Mouse (Mus musculus) CH12.LX (cell line): Measurements from ENCODE around the gene Cmip. TPM values are rescaled to one million over a fixed set of nuclear protein-coding genes. Genes with fewer than 3 reads are reported as not detected.

Experiments
- DNase-seq: peaks from one replicate; pipeline ENCODE4 v3.0.0-alpha.2; 2013; ENCODE audit errors: extremely low read depth
- H3K27ac ChIP-seq: 2 replicates; pipeline ENCODE4 v1.5.1; 2012; ENCODE audit warnings: low read depth, mild to moderate bottlenecking, control low read depth, moderate library complexity; ENCODE audit not compliant: insufficient read depth
- H3K27me3 ChIP-seq: replicated peaks from 2 replicates; pipeline ENCODE3; 2012; ENCODE audit warnings: inconsistent platforms
- H3K36me3 ChIP-seq, 2 experiments: replicated peaks in 1 of 2; 2 replicates each; pipeline versions ENCODE3 to v1.6.1; 2012; ENCODE audit warnings: inconsistent platforms in 1 of 2, low read length in 1 of 2, mild to moderate bottlenecking in 1 of 2, mixed read lengths in 1 of 2, moderate library complexity in 1 of 2; ENCODE audit not compliant: control insufficient read depth in 1 of 2, insufficient read depth in 1 of 2
- H3K4me1 ChIP-seq, 2 experiments: 2 replicates each; pipeline ENCODE4 v1.6.1; 2012; ENCODE audit warnings: inconsistent platforms in 1 of 2, moderate library complexity in 1 of 2; ENCODE audit not compliant: insufficient read depth in 2 of 2, control insufficient read depth in 1 of 2
- H3K4me2 ChIP-seq: 2 replicates; pipeline ENCODE4 v1.6.1; 2012; ENCODE audit warnings: low read depth, mild to moderate bottlenecking, control low read depth; ENCODE audit not compliant: poor library complexity, insufficient read depth, severe bottlenecking
- H3K4me3 ChIP-seq, 3 experiments: fragments of 150-350 bp in 1 of 3; sonication (generic) in 1 of 3; replicated peaks in 1 of 3; 2 replicates each; pipeline versions ENCODE3 to v1.5.1; 2011 to 2012; ENCODE audit warnings: low read depth in 2 of 3, low read length in 2 of 3, mild to moderate bottlenecking in 2 of 3, moderate library complexity in 2 of 3, control low read depth in 1 of 3, improper control_type of control experiment in 1 of 3, inconsistent platforms in 1 of 3, mixed read lengths in 1 of 3; ENCODE audit not compliant: poor library complexity in 1 of 3
- H3K79me2 ChIP-seq: replicated peaks from 2 replicates; pipeline ENCODE4 v1.6.1; 2012; ENCODE audit warnings: mild to moderate bottlenecking, moderate library complexity; ENCODE audit not compliant: control insufficient read depth, poor library complexity, insufficient read depth, severe bottlenecking; ENCODE audit errors: extremely low read depth
- H3K9ac ChIP-seq: 2 replicates; pipeline ENCODE4 v1.6.1; 2012; ENCODE audit warnings: low read depth, mild to moderate bottlenecking, control low read depth, moderate library complexity; ENCODE audit not compliant: insufficient read depth
- H3K9me3 ChIP-seq: replicated peaks from 2 replicates; pipeline ENCODE3; 2012; ENCODE audit warnings: low read length, inconsistent platforms, mixed read lengths
- CHD2 ChIP-seq: IDR thresholded peaks from 2 replicates; pipeline ENCODE4 v1.6.1; 2011; ENCODE audit warnings: low read length, improper control_type of control experiment
- E2F4 ChIP-seq: IDR thresholded peaks from 2 replicates; pipeline ENCODE4 v1.6.1; 2011; ENCODE audit warnings: low read depth, low read length, improper control_type of control experiment; ENCODE audit not compliant: insufficient replicate concordance
- ELF1 ChIP-seq: IDR thresholded peaks from 2 replicates; pipeline ENCODE4 v1.6.1; 2014; ENCODE audit warnings: low read depth, mild to moderate bottlenecking, inconsistent platforms, low read length, improper control_type of control experiment
- EP300 ChIP-seq: IDR thresholded peaks from 2 replicates; pipeline ENCODE4 v1.6.1; 2011; ENCODE audit warnings: low read length, improper control_type of control experiment
- ETS1 ChIP-seq: conservative IDR thresholded peaks from 2 replicates; pipeline ENCODE4 v1.6.1; 2012; ENCODE audit warnings: low read depth, mild to moderate bottlenecking, inconsistent platforms, low read length, improper control_type of control experiment, moderate library complexity
- GABPA ChIP-seq: IDR thresholded peaks from 2 replicates; pipeline ENCODE4 v1.6.1; 2012; ENCODE audit warnings: low read depth, low read length, improper control_type of control experiment, inconsistent platforms; ENCODE audit not compliant: insufficient replicate concordance
- HCFC1 ChIP-seq: IDR thresholded peaks from 2 replicates; pipeline ENCODE4 v1.6.1; 2012; ENCODE audit warnings: low read depth, mild to moderate bottlenecking, inconsistent platforms, low read length, improper control_type of control experiment
- IRF4 ChIP-seq: IDR thresholded peaks from 2 replicates; pipeline ENCODE4 v1.6.1; 2014; ENCODE audit warnings: low read depth, mild to moderate bottlenecking, inconsistent platforms, low read length, improper control_type of control experiment
- JUN ChIP-seq: IDR thresholded peaks from 2 replicates; pipeline ENCODE4 v1.6.1; 2011; ENCODE audit warnings: low read depth, mild to moderate bottlenecking, low read length, improper control_type of control experiment, moderate library complexity; ENCODE audit not compliant: insufficient read depth
- JUND ChIP-seq: conservative IDR thresholded peaks from 2 replicates; pipeline ENCODE4 v1.6.1; 2011; ENCODE audit warnings: low read depth, low read length, improper control_type of control experiment
- MAX ChIP-seq: IDR thresholded peaks from 2 replicates; pipeline ENCODE4 v1.6.1; 2011; ENCODE audit warnings: low read length, improper control_type of control experiment
- MEF2A ChIP-seq: IDR thresholded peaks from 2 replicates; pipeline ENCODE4 v1.6.1; 2014; ENCODE audit warnings: low read depth, mild to moderate bottlenecking, inconsistent platforms, low read length, improper control_type of control experiment, borderline replicate concordance
- MXI1 ChIP-seq: IDR thresholded peaks from 2 replicates; pipeline ENCODE4 v1.6.1; 2011; ENCODE audit warnings: mild to moderate bottlenecking, low read depth, low read length, improper control_type of control experiment
- MYC ChIP-seq: IDR thresholded peaks from 2 replicates; pipeline ENCODE4 v1.6.1; 2011; ENCODE audit warnings: low read depth, mild to moderate bottlenecking, improper control_type of control experiment, low read length
- NELFE ChIP-seq: IDR thresholded peaks from 2 replicates; pipeline ENCODE4 v1.6.1; 2011; ENCODE audit warnings: low read depth, low read length, improper control_type of control experiment
- NRF1 ChIP-seq: IDR thresholded peaks from 2 replicates; pipeline ENCODE4 v1.6.1; 2014; ENCODE audit warnings: low read depth, mild to moderate bottlenecking, inconsistent platforms, low read length, improper control_type of control experiment, moderate library complexity
- PAX5 ChIP-seq: IDR thresholded peaks from 2 replicates; pipeline ENCODE4 v1.6.1; 2012; ENCODE audit warnings: low read length, inconsistent platforms, mixed read lengths
- RAD21 ChIP-seq: IDR thresholded peaks from 2 replicates; pipeline ENCODE4 v1.6.1; 2011; ENCODE audit warnings: low read depth, mild to moderate bottlenecking, low read length, improper control_type of control experiment, moderate library complexity
- RCOR1 ChIP-seq: conservative IDR thresholded peaks from 2 replicates; pipeline ENCODE4 v1.6.1; 2012; ENCODE audit warnings: low read depth, mild to moderate bottlenecking, inconsistent platforms, low read length, improper control_type of control experiment
- SIN3A ChIP-seq: IDR thresholded peaks from 2 replicates; pipeline ENCODE4 v1.6.1; 2012; ENCODE audit warnings: low read length, improper control_type of control experiment, inconsistent platforms
- SMC3 ChIP-seq: IDR thresholded peaks from 2 replicates; pipeline ENCODE4 v1.6.1; 2011; ENCODE audit warnings: low read depth, low read length, improper control_type of control experiment
- USF1 ChIP-seq: IDR thresholded peaks from 2 replicates; pipeline ENCODE4 v1.6.1; 2014; ENCODE audit warnings: low read depth, mild to moderate bottlenecking, inconsistent platforms, low read length, improper control_type of control experiment
- USF2 ChIP-seq: conservative IDR thresholded peaks from 2 replicates; pipeline ENCODE4 v1.6.1; 2011; ENCODE audit warnings: low read depth, low read length, improper control_type of control experiment
- ZMIZ1 ChIP-seq: IDR thresholded peaks from 2 replicates; pipeline ENCODE4 v1.6.1; 2012; ENCODE audit warnings: low read depth, mild to moderate bottlenecking, inconsistent platforms, low read length, improper control_type of control experiment
- ZNF384 ChIP-seq: IDR thresholded peaks from 2 replicates; pipeline ENCODE4 v1.6.1; 2012; ENCODE audit warnings: low read depth, low read length, improper control_type of control experiment, inconsistent platforms
- dilution Hi-C: fragments of 300-500 bp; cut with MboI; formaldehyde crosslinking; loops from 2 replicates; pipeline ENCODE4 v1.14.3; 2020; ENCODE audit warnings: low sequenced_read_pairs; ENCODE audit not compliant: extremely low pct_unique_long_range_greater_than_20kb, extremely low pct_ligation_motif_present
- in situ Hi-C: fragments of 300-500 bp; cut with MboI; formaldehyde crosslinking; loops from 3 replicates; pipeline ENCODE4 v1.14.3; 2019; ENCODE audit warnings: low sequenced_read_pairs, low pct_ligation_motif_present, low pct_unique_long_range_greater_than_20kb, mixed read lengths
- polyA plus RNA-seq: library from polyadenylated mRNA; unstranded; fragments of >175 nt; gene quantifications from 2 replicates; pipeline ENCODE4 v1.2.1, GENCODE M21; 2012; ENCODE audit warnings: low read depth; ENCODE audit not compliant: insufficient read length
- total RNA-seq, 2 experiments: library from RNA; depleted of rRNA; stranded (reverse); fragments of 300-350 nt in 1 of 2; fragments of >200 nt in 1 of 2; gene quantifications; 2 replicates each; pipeline ENCODE4 v1.2.3; 2012 to 2014

The Cmip gene
- total and polyA plus RNA-seq, 3 experiments, result 5.2 to 39.0 (median 16.5) TPM

DNA sequence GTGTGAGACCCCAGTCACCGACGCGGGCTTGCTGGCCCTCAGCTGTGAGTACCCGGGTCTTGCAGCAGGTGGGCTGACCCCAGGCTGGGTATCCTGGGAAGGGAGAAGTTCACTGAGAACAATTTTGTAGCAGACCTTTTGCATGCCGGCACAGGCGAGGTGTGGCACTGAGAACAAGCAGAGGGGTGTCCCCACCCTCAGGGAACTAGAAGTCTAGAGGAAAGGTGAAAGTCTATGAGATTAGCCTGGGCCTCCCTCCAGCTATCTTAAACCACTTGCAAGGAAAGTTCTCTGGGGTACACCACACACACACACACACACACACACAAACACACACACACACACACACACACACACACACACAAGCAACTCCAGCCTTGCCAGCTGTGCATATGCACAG, 198.8 kb downstream of the Cmip start:
- Histone ChIP-seq H3K4me2 (no peak overlapping the region), H3K9ac (no peak overlapping the region), H3K4me1 (peaks cover 5 to 12% of the 10 kb centered on the region in 2 experiments), H3K4me3 (no peak overlapping the region), H3K36me3 (peaks cover 53 to 93% of the 10 kb centered on the region in 2 experiments), H3K9me3 (no peaks in the 10 kb centered on the region), H3K27me3 (no peaks in the 10 kb centered on the region), H3K27ac (no peak overlapping the region), H3K79me2 (no peaks in the 10 kb centered on the region)
- TF ChIP-seq RCOR1, result no peak
- TF ChIP-seq EP300, result no peak
- TF ChIP-seq JUN, result no peak
- no peak for TF ChIP-seq MXI1
- no peak for TF ChIP-seq MAX
- no peak for TF ChIP-seq USF2
- in situ Hi-C loops, result no loop called here
- DNase-seq, result no peak
- dilution Hi-C loops, result no loop called here

GRCm38 (mm10) chr8:117458440-117458839, 201.6 kb downstream of the Cmip start:
- peaks cover 37 to 75% of the 10 kb centered on the region in 2 experiments for H3K36me3 ChIP-seq
- TF ChIP-seq NELFE, result no peak
- TF ChIP-seq ZNF384, result no peak
- TF ChIP-seq USF1, result no peak
- TF ChIP-seq MYC, result no peak
- TF ChIP-seq JUND, result no peak
- TF ChIP-seq NRF1, result no peak
- TF ChIP-seq IRF4, result no peak
- no peak for TF ChIP-seq ZMIZ1
- TF ChIP-seq ETS1, result no peak
- no peak for TF ChIP-seq RAD21
- TF ChIP-seq JUN, result no peak
- no peak for TF ChIP-seq CHD2
- no peak for TF ChIP-seq SMC3
- TF ChIP-seq ELF1, result no peak
- TF ChIP-seq E2F4, result no peak
- no peak for TF ChIP-seq MEF2A
- no peak for TF ChIP-seq SIN3A
- TF ChIP-seq GABPA, result no peak
- no peak for TF ChIP-seq PAX5
- no peak for TF ChIP-seq HCFC1
- dilution Hi-C loops, result no loop called here

More at GRCm38 (mm10) chr8:117458440-117458839, 201.6 kb downstream of the Cmip start:
- H3K4me1 ChIP-seq, result peaks cover 5 to 20% of the 10 kb centered on the region in 2 experiments
- no peaks in the 10 kb centered on the region for H3K9me3 ChIP-seq
- H3K79me2 ChIP-seq, result no peaks in the 10 kb centered on the region
- in situ Hi-C loops, result no loop called here
- H3K27me3 ChIP-seq, result no peaks in the 10 kb centered on the region
- no peak overlapping the region for H3K27ac ChIP-seq
- no peak overlapping the region for H3K4me2 ChIP-seq
- no peak overlapping the region for H3K9ac ChIP-seq
- DNase-seq, result no peak
- H3K4me3 ChIP-seq, result no peak overlapping the region
